Mouse (Mus musculus) liver, embryonic 13.5 days (tissue): Measurements from ENCODE around the gene Trim50. TPM values are rescaled to one million over a fixed set of nuclear protein-coding genes. Genes with fewer than 3 reads are reported as not detected.
A peak's percentile ranks its signal among the peaks of the same experiment; 100 is the strongest.

Experiments
- ATAC-seq: fragments of 200-750 bp; cut with Nextera tagmentation; 2 replicates; pipeline ENCODE4 v1.8.0; 2017; ENCODE audit warnings: low read depth, mild to moderate bottlenecking, moderate number of reproducible peaks, moderate library complexity
- DNase-seq: peaks from one replicate; pipeline ENCODE4 v3.0.0; 2022
- H3K27ac ChIP-seq: fragments of 300-500 bp; sonication (generic); 2 replicates; pipeline ENCODE4 v1.5.1; 2015; ENCODE audit warnings: moderate library complexity, mild to moderate bottlenecking, inconsistent platforms
- H3K27me3 ChIP-seq: fragments of 300-500 bp; sonication (generic); 2 replicates; pipeline ENCODE4 v1.6.1; 2015; ENCODE audit warnings: mild to moderate bottlenecking, inconsistent platforms
- H3K36me3 ChIP-seq: fragments of 300-500 bp; sonication (generic); 2 replicates; pipeline ENCODE4 v1.6.1; 2015; ENCODE audit warnings: mild to moderate bottlenecking, inconsistent platforms
- H3K4me1 ChIP-seq: fragments of 300-500 bp; sonication (generic); replicated peaks from 2 replicates; pipeline ENCODE4 v1.6.1; 2015; ENCODE audit warnings: inconsistent platforms
- H3K4me2 ChIP-seq: fragments of 300-500 bp; sonication (generic); 2 replicates; pipeline ENCODE4 v1.6.1; 2015; ENCODE audit warnings: inconsistent platforms, mild to moderate bottlenecking, moderate library complexity
- H3K4me3 ChIP-seq: fragments of 300-500 bp; sonication (generic); replicated peaks from 2 replicates; pipeline ENCODE4 v1.5.1; 2015; ENCODE audit warnings: mild to moderate bottlenecking, inconsistent platforms
- H3K9ac ChIP-seq: fragments of 300-500 bp; sonication (generic); 2 replicates; pipeline ENCODE4 v1.6.1; 2015; ENCODE audit warnings: mild to moderate bottlenecking, inconsistent platforms
- H3K9me3 ChIP-seq: fragments of 300-500 bp; sonication (generic); replicated peaks from 2 replicates; pipeline ENCODE4 v1.6.1; 2016; ENCODE audit warnings: inconsistent platforms
- WGBS: fragments of 180-500 bp; shearing (Covaris S2); methylation state at CpG from one replicate; pipeline ENCODE4 v1.1.7; 2015; ENCODE audit not compliant: insufficient replicate concordance; 5-methylcytosine and 5-hydroxymethylcytosine counted together
- microRNA-seq: library from miRNA; unstranded; fragments of <30 nt; microRNA quantifications from one replicate; pipeline ENCODE4, GENCODE M21; 2016
- polyA plus RNA-seq: library from polyadenylated mRNA; unstranded; fragments of >200 nt; fragmentation: Nextera tagmentation; extraction: Ambion mirVana; gene quantifications from 2 replicates; pipeline ENCODE4 v1.2.1, GENCODE M21; 2015

The Trim50 gene
- polyA plus RNA-seq, 1 experiment from 2014 or later: not detected

GRCm38 (mm10) chr5:135399382-135399781 lies 46.3 kb downstream of the Trim50 start:
- peaks cover 16% of the 10 kb centered on the region for H3K4me1 ChIP-seq
- no peak overlapping the region for H3K9ac ChIP-seq
- 51% methylated on average over 6 of the region's 6 CpGs for WGBS
- no peak overlapping the region for H3K4me2 ChIP-seq
- no peaks in the 10 kb centered on the region for H3K9me3 ChIP-seq
- no peaks in the 10 kb centered on the region for H3K27me3 ChIP-seq
- no peak overlapping the region for H3K27ac ChIP-seq
- no peaks in the 10 kb centered on the region for H3K36me3 ChIP-seq
- DNase-seq (no peak), ATAC-seq (no peak)
- H3K4me3 ChIP-seq: no peak overlapping the region

GRCm38 (mm10) chr5:135400244-135400643 lies 47.1 kb downstream of the Trim50 start:
- Histone ChIP-seq H3K4me1 (peaks cover 9% of the 10 kb centered on the region), H3K9ac (no peak overlapping the region), H3K4me3 (no peak overlapping the region), H3K9me3 (no peaks in the 10 kb centered on the region), H3K27ac (no peak overlapping the region), H3K27me3 (no peaks in the 10 kb centered on the region), H3K4me2 (no peak overlapping the region), H3K36me3 (no peaks in the 10 kb centered on the region)
- 0 out of 2 replicates have a peak, but pooled peaks have one; percentile 37 for ATAC-seq
- WGBS: 3% methylated on average over 2 of the region's 2 CpGs
- DNase-seq: peak; percentile 61

- H3K9me3 ChIP-seq: no peaks in the 10 kb centered on the region
- no peak overlapping the region for H3K4me3 ChIP-seq
- no peak overlapping the region for H3K27ac ChIP-seq
- no peak overlapping the region for H3K4me2 ChIP-seq
- H3K4me1 ChIP-seq: no peaks in the 10 kb centered on the region
- H3K36me3 ChIP-seq: no peaks in the 10 kb centered on the region
- no peak for ATAC-seq
- DNase-seq: no peak
- H3K9ac ChIP-seq: no peak overlapping the region
- H3K27me3 ChIP-seq: no peaks in the 10 kb centered on the region
- WGBS: 40% methylated on average over 20 of the region's 20 CpGs
These were observed 51.5 kb downstream of the Trim50 start for GRCm38 (mm10) chr5:135404623-135405022.

- H3K27ac ChIP-seq: no peak overlapping the region
- no peak overlapping the region for H3K9ac ChIP-seq
- H3K4me3 ChIP-seq: no peak overlapping the region
- H3K4me1 ChIP-seq: no peaks in the 10 kb centered on the region
- H3K9me3 ChIP-seq: no peaks in the 10 kb centered on the region
- DNase-seq: no peak
- WGBS: 70% methylated on average over 9 of the region's 9 CpGs
- ATAC-seq: no peak
- no peak overlapping the region for H3K4me2 ChIP-seq
- no peaks in the 10 kb centered on the region for H3K36me3 ChIP-seq
- H3K27me3 ChIP-seq: no peaks in the 10 kb centered on the region
These were observed 52.3 kb downstream of the Trim50 start for GRCm38 (mm10) chr5:135405437-135405836.

- no peak for DNase-seq
- Histone ChIP-seq H3K27me3 (no peaks in the 10 kb centered on the region), H3K4me1 (no peaks in the 10 kb centered on the region), H3K27ac (no peak overlapping the region), H3K9ac (no peak overlapping the region), H3K9me3 (no peaks in the 10 kb centered on the region), H3K4me2 (no peak overlapping the region), H3K36me3 (no peaks in the 10 kb centered on the region), H3K4me3 (no peak overlapping the region)
- 74% methylated on average over 4 of the region's 4 CpGs for WGBS
- ATAC-seq: no peak
These were observed 55.0 kb downstream of the Trim50 start for GRCm38 (mm10) chr5:135408114-135408513.

DNA sequence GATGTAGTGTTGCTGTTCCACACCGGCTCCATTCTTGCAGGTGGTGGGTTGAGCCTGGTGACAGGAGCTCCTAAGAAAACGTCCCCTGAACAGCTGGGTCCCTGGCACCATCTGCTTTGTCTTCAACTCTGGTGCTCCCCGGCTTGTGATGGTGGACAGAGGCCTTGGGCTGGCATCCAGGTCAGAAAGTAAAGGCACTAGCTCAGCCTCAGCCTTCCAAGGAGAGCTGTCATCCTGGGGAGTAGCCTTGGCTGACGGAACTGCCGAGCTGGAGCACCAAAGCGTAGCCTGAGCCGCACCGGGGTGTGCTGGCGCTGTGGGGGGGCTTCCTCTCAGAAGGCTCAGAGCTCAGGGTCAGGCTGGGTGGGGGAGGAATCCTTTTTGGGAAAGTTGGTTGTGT lies 57.2 kb downstream of the Trim50 start:
- WGBS: 75% methylated on average over 9 of the region's 9 CpGs
- ATAC-seq: no peak
- DNase-seq: no peak

More for the DNA sequence above, 57.2 kb downstream of the Trim50 start:
- no peak overlapping the region for H3K27ac ChIP-seq
- H3K27me3 ChIP-seq: no peaks in the 10 kb centered on the region
- H3K36me3 ChIP-seq: no peaks in the 10 kb centered on the region
- H3K4me3 ChIP-seq: no peak overlapping the region
- H3K4me2 ChIP-seq: no peak overlapping the region
- H3K9ac ChIP-seq: no peak overlapping the region
- no peaks in the 10 kb centered on the region for H3K4me1 ChIP-seq
- H3K9me3 ChIP-seq: no peaks in the 10 kb centered on the region

Small RNAs within 50 kb of the gene (microRNA-seq; reads per million reads assigned to microRNA genes)
- gene Mir7033: 1.5 reads per million

Other genes with a start within 250 kb of the Trim50 start
- gene Tbl2, start 203.6 kb upstream of the Trim50 start, polyA plus RNA-seq: 13.1 and 13.6 TPM in 2 replicates
- 34.5 and 41.1 TPM in 2 replicates for gene Bcl7b, start 185.0 kb upstream of the Trim50 start, polyA plus RNA-seq
- 21.4 and 23.8 TPM in 2 replicates for gene Baz1b, start 166.0 kb upstream of the Trim50 start, polyA plus RNA-seq
- 0.43 and 0.59 TPM in 2 replicates for gene Fzd9, start 102.1 kb upstream of the Trim50 start, polyA plus RNA-seq
- not detected in 2 replicates for gene Fkbp6, start 3.3 kb upstream of the Trim50 start, polyA plus RNA-seq
- 24.9 and 25.3 TPM in 2 replicates for gene Nsun5, start 16.7 kb downstream of the Trim50 start, polyA plus RNA-seq
- 6.4 and 6.7 TPM in 2 replicates for gene Pom121, start 41.3 kb downstream of the Trim50 start, polyA plus RNA-seq
- gene Hip1, start 191.8 kb downstream of the Trim50 start, polyA plus RNA-seq: 3.4 and 4.6 TPM in 2 replicates
- not detected in 2 replicates for gene Ccl26, start 210.3 kb downstream of the Trim50 start, polyA plus RNA-seq
- 15.0 and 15.7 TPM in 2 replicates for gene Ccl24, start 219.8 kb downstream of the Trim50 start, polyA plus RNA-seq